ENCODE assay signal across 32 mouse cellular contexts in genomic region chr5:143972628-143973027, GRCm38 (mm10). TPM values are rescaled to one million over a fixed set of nuclear protein-coding genes. Genes with fewer than 3 reads are reported as not detected.
A peak's percentile ranks its signal among the peaks of the same experiment; 100 is the strongest.
DNase-seq lines count a peak whose midpoint lies in the region; ATAC-seq and TF ChIP-seq lines count a peak whose summit lies in the region.
"Had no signal": no experiment of that assay in that cellular context is flagged by ENCODE, and none has a peak within 500 bp of the region (broad histone marks: within the 10 kb centered on the region; RNA-seq: fewer than 3 reads in every experiment).

No protein-coding gene starts in this region.

- TF ChIP-seq EP300 in liver, embryonic 14.5 days (IDR thresholded peaks at IDR 0.05; ENCODE audit: low read depth) = no peak
- peak in 1 of 2 experiments; percentile 30; a peak in 1 of 4 replicates for TF ChIP-seq EP300 in MEL (IDR thresholded peaks at IDR 0.05; ENCODE audit: low read depth in 1 of 2, low read length in 2 of 2)
- TF ChIP-seq EP300 in liver, postnatal 0 days (IDR thresholded peaks at IDR 0.05; ENCODE audit: low read depth) = no peak

- no peak for TF ChIP-seq POLR2A in MEL (IDR thresholded peaks at IDR 0.05; ENCODE audit: control insufficient read depth in 1 of 2, insufficient read depth in 1 of 2, low read depth in 1 of 2, low read length in 2 of 2, poor library complexity in 1 of 2)

- no peak for TF ChIP-seq RAD21 in MEL (IDR thresholded peaks at IDR 0.05; ENCODE audit: low read depth, low read length)

- H3K9me3 ChIP-seq in intestine, embryonic 14.5 days (ENCODE audit: control insufficient read depth, low read length) = no peaks in the 10 kb centered on the region
- H3K9me3 ChIP-seq in intestine, embryonic 15.5 days = no peaks in the 10 kb centered on the region
- H3K9me3 ChIP-seq in liver, embryonic 14.5 days (ENCODE audit: control insufficient read depth, low read length) = no peaks in the 10 kb centered on the region
- H3K9me3 ChIP-seq in MEL (replicated peaks; ENCODE audit: insufficient read depth, low read length) = no peaks in the 10 kb centered on the region
- H3K9me3 ChIP-seq in liver, postnatal 0 days (ENCODE audit: low read length) = no peaks in the 10 kb centered on the region
- H3K9me3 ChIP-seq: embryonic facial prominence, embryonic 13.5 days; embryonic facial prominence, embryonic 15.5 days; forebrain, embryonic 10.5 days; forebrain, embryonic 12.5 days; G1E had no signal

- no peaks in the 10 kb centered on the region for H3K27me3 ChIP-seq in intestine, embryonic 14.5 days (replicated peaks; ENCODE audit: control insufficient read depth, insufficient read depth, low read length)
- no peaks in the 10 kb centered on the region for H3K27me3 ChIP-seq in intestine, embryonic 15.5 days (replicated peaks)
- H3K27me3 ChIP-seq in liver, embryonic 14.5 days (ENCODE audit: control insufficient read depth, insufficient read depth, low read length) = no peaks in the 10 kb centered on the region
- H3K27me3 ChIP-seq in MEL (ENCODE audit: control insufficient read depth in 1 of 2, insufficient read depth in 2 of 2, low read length in 2 of 2) = no peaks in the 10 kb centered on the region
- no peaks in the 10 kb centered on the region for H3K27me3 ChIP-seq in liver, postnatal 0 days (ENCODE audit: insufficient read depth, low read length)
- H3K27me3 ChIP-seq: CH12.LX; embryonic facial prominence, embryonic 13.5 days; embryonic facial prominence, embryonic 15.5 days; forebrain, embryonic 12.5 days had no signal

- H3K27ac ChIP-seq in intestine, embryonic 14.5 days (ENCODE audit: low read depth) = no peak overlapping the region
- no peak overlapping the region for H3K27ac ChIP-seq in intestine, embryonic 15.5 days
- no peak overlapping the region for H3K27ac ChIP-seq in liver, embryonic 14.5 days
- peak overlapping the region; percentile 68 for H3K27ac ChIP-seq in MEL (ENCODE audit: control insufficient read depth, low read depth, low read length)
- no peak overlapping the region for H3K27ac ChIP-seq in liver, postnatal 0 days (ENCODE audit: low read depth)
- H3K27ac ChIP-seq: embryonic facial prominence, embryonic 13.5 days; embryonic facial prominence, embryonic 15.5 days; forebrain, embryonic 10.5 days; forebrain, embryonic 12.5 days had no signal

- no peak overlapping the region for H3K9ac ChIP-seq in intestine, embryonic 14.5 days (ENCODE audit: low read length)
- H3K9ac ChIP-seq in intestine, embryonic 15.5 days = no peak overlapping the region
- H3K9ac ChIP-seq in liver, embryonic 14.5 days (replicated peaks) = peak overlapping the region; percentile 9; the same call in 1 of the 2 replicates
- H3K9ac ChIP-seq in MEL (ENCODE audit: control insufficient read depth, low read depth, low read length, poor library complexity, severe bottlenecking) = peak overlapping the region; percentile 46
- H3K9ac ChIP-seq in liver, postnatal 0 days (replicated peaks) = no peak overlapping the region
- H3K9ac ChIP-seq: embryonic facial prominence, embryonic 13.5 days; embryonic facial prominence, embryonic 15.5 days; forebrain, embryonic 12.5 days had no signal

- ATAC-seq in intestine, embryonic 14.5 days (replicated peaks; ENCODE audit: low FRiP score, low TSS enrichment, low read depth) = no peak
- ATAC-seq in intestine, embryonic 15.5 days = no peak
- ATAC-seq in liver, embryonic 14.5 days (ENCODE audit: insufficient read depth) = no peak
- no peak for ATAC-seq in liver, postnatal 0 days
- ATAC-seq: CD4-positive, CD25-positive, alpha-beta regulatory T cell, adult 4 months; forebrain, embryonic 14.5 days; forebrain, embryonic 16.5 days had no signal

- H3K4me1 ChIP-seq in intestine, embryonic 14.5 days (replicated peaks; ENCODE audit: control insufficient read depth, insufficient read depth, low read length) = no peaks in the 10 kb centered on the region
- H3K4me1 ChIP-seq in intestine, embryonic 15.5 days (replicated peaks) = no peaks in the 10 kb centered on the region
- H3K4me1 ChIP-seq in liver, embryonic 14.5 days (replicated peaks; ENCODE audit: control insufficient read depth in 2 of 2, insufficient read depth in 2 of 2, low read length in 1 of 2) = peaks cover 38 to 46% of the 10 kb centered on the region in 2 experiments
- H3K4me1 ChIP-seq in MEL (ENCODE audit: control insufficient read depth in 1 of 2, insufficient read depth in 2 of 2, low read length in 2 of 2) = peaks cover 9 to 40% of the 10 kb centered on the region in 2 experiments
- peaks cover 29% of the 10 kb centered on the region for H3K4me1 ChIP-seq in liver, postnatal 0 days (ENCODE audit: insufficient read depth)
- H3K4me1 ChIP-seq: embryonic facial prominence, embryonic 13.5 days; embryonic facial prominence, embryonic 15.5 days; forebrain, embryonic 10.5 days; forebrain, embryonic 12.5 days had no signal

- H3K79me2 ChIP-seq in MEL (ENCODE audit: control insufficient read depth, insufficient read depth, low read length, poor library complexity) = no peaks in the 10 kb centered on the region

- no peak overlapping the region for H3K4me3 ChIP-seq in intestine, embryonic 14.5 days (ENCODE audit: low read depth, low read length)
- H3K4me3 ChIP-seq in intestine, embryonic 15.5 days (replicated peaks) = no peak overlapping the region
- no peak overlapping the region for H3K4me3 ChIP-seq in liver, embryonic 14.5 days (ENCODE audit: insufficient read depth in 1 of 2, low read depth in 2 of 2, low read length in 2 of 2)
- H3K4me3 ChIP-seq in MEL (ENCODE audit: control insufficient read depth in 1 of 2, insufficient read depth in 1 of 2, low read depth in 2 of 2, low read length in 2 of 2) = peak overlapping the region; percentile 50 to 52
- H3K4me3 ChIP-seq in liver, postnatal 0 days (ENCODE audit: low read depth, low read length) = no peak overlapping the region
- H3K4me3 ChIP-seq: embryonic facial prominence, embryonic 13.5 days; embryonic facial prominence, embryonic 15.5 days; erythroblast, embryonic 14.5 days; forebrain, embryonic 10.5 days; forebrain, embryonic 12.5 days had no signal

- no peaks in the 10 kb centered on the region for H3K36me3 ChIP-seq in intestine, embryonic 14.5 days (ENCODE audit: control insufficient read depth, insufficient read depth, low read length)
- no peaks in the 10 kb centered on the region for H3K36me3 ChIP-seq in intestine, embryonic 15.5 days
- no peaks in the 10 kb centered on the region for H3K36me3 ChIP-seq in liver, embryonic 14.5 days (replicated peaks; ENCODE audit: control insufficient read depth, insufficient read depth, low read depth)
- H3K36me3 ChIP-seq in MEL (ENCODE audit: control insufficient read depth in 1 of 2, insufficient read depth in 2 of 2, low read length in 2 of 2) = peaks cover 0 to 12% of the 10 kb centered on the region in 2 experiments; a peak in 2 of 4 replicates
- no peaks in the 10 kb centered on the region for H3K36me3 ChIP-seq in liver, postnatal 0 days (replicated peaks; ENCODE audit: insufficient read depth, low read length)
- H3K36me3 ChIP-seq: embryonic facial prominence, embryonic 13.5 days; embryonic facial prominence, embryonic 15.5 days; forebrain, embryonic 10.5 days; forebrain, embryonic 12.5 days; G1E had no signal

- no peak overlapping the region for H3K4me2 ChIP-seq in intestine, embryonic 14.5 days (ENCODE audit: low read length)
- H3K4me2 ChIP-seq in intestine, embryonic 15.5 days (replicated peaks) = no peak overlapping the region
- no peak overlapping the region for H3K4me2 ChIP-seq in liver, embryonic 14.5 days (ENCODE audit: low read depth)
- H3K4me2 ChIP-seq in liver, postnatal 0 days (ENCODE audit: low read depth, low read length) = 0 out of 2 replicates have a peak overlapping the region, but pooled peaks have one; percentile 32
- H3K4me2 ChIP-seq: embryonic facial prominence, embryonic 13.5 days; embryonic facial prominence, embryonic 15.5 days; forebrain, embryonic 12.5 days had no signal

- TF ChIP-seq CTCF in liver, embryonic 14.5 days (IDR thresholded peaks at IDR 0.05; ENCODE audit: low read depth) = no peak
- no peak for TF ChIP-seq CTCF in MEL (IDR thresholded peaks at IDR 0.05 in 2 of 3, conservative IDR thresholded peaks at IDR 0.05 in 1 of 3; ENCODE audit: control insufficient read depth in 1 of 3, insufficient read depth in 1 of 3, low read depth in 2 of 3, low read length in 3 of 3, poor library complexity in 1 of 3, severe bottlenecking in 1 of 3)
- TF ChIP-seq CTCF in liver, postnatal 0 days (IDR thresholded peaks at IDR 0.05; ENCODE audit: low read depth) = no peak

- WGBS in intestine, embryonic 14.5 days = 47% methylated on average over 3 of the region's 3 CpGs
- WGBS in intestine, embryonic 15.5 days = 38% methylated on average over 3 of the region's 3 CpGs
- 2% methylated on average over 3 of the region's 3 CpGs for WGBS in liver, embryonic 14.5 days (ENCODE audit: insufficient replicate concordance)
- WGBS in liver, postnatal 0 days (ENCODE audit: insufficient replicate concordance) = 33% methylated on average over 3 of the region's 3 CpGs

- peak; percentile 12 for DNase-seq in intestine, embryonic 14.5 days (ENCODE audit: low spot score)
- DNase-seq in liver, embryonic 14.5 days (ENCODE audit: low read depth in 3 of 3, low spot score in 3 of 3) = no peak
- no peak for DNase-seq in liver
- peak; percentile 53 for DNase-seq in MEL (ENCODE audit: low read depth, low spot score)
- no peak for DNase-seq in liver, postnatal 0 days
- no peak for DNase-seq in heart, adult 9 months (ENCODE audit: low spot score in 2 of 2)
- no peak for DNase-seq in B cell, adult 2 months
- DNase-seq: adrenal gland, adult 2 months; adrenal gland, postnatal 10 days; adrenal gland, postnatal 25 days; cerebellum, adult 11 months; cerebellum, adult 18-20 months; cerebellum, adult 8-10 months; cerebellum, adult 9-11 months; cerebellum, postnatal 14 days; cerebellum, postnatal 36 days; embryo, embryonic 11 days had no signal

RNA-seq across cellular contexts. Expression of gene Rsph10b, which starts 39.8 kb away (rescaled TPM):
- 0.85 and 1.2 TPM in 2 replicates for polyA plus RNA-seq in intestine, embryonic 14.5 days (2014; fragmentation: Nextera tagmentation; extraction: Ambion mirVana)
- polyA plus RNA-seq in intestine, embryonic 15.5 days (2015; fragmentation: Nextera tagmentation; extraction: Ambion mirVana) = 0.20 and 0.39 TPM in 2 replicates
- 0.19 and 0.44 TPM in 2 replicates for polyA plus RNA-seq in liver, embryonic 14.5 days (2012; rRNA removed)
- 0.21 and 0.66 TPM in 2 replicates for polyA plus RNA-seq in liver, embryonic 14.5 days (2014; fragmentation: Nextera tagmentation; extraction: Ambion mirVana)
- total RNA-seq in MEL (2012; rRNA removed) = 0.04 TPM in 1 of 2 replicates, not detected in the other
- under 1 TPM in 1 of 2 experiments, not detected in 1; 0.17 TPM for polyA plus RNA-seq in MEL (2012; ENCODE audit: insufficient read depth in 1 of 2, insufficient read length in 2 of 2, low read depth in 1 of 2, low replicate concordance in 2 of 2, missing spikeins in 1 of 2)
- 0.19 and 0.23 TPM in 2 replicates for polyA plus RNA-seq in liver, postnatal 0 days (2015; fragmentation: Nextera tagmentation; extraction: Ambion mirVana)
- total RNA-seq: common myeloid progenitor, adult 5-6 weeks had no signal
- polyA plus RNA-seq: G1E had no signal

RNA-seq across cellular contexts. Expression of gene Ccz1, which starts 42.0 kb away (rescaled TPM):
- polyA plus RNA-seq in intestine, embryonic 14.5 days (2014; fragmentation: Nextera tagmentation; extraction: Ambion mirVana) = 73.6 and 82.8 TPM in 2 replicates
- 69.0 and 75.7 TPM in 2 replicates for polyA plus RNA-seq in intestine, embryonic 15.5 days (2015; fragmentation: Nextera tagmentation; extraction: Ambion mirVana)
- 12.8 and 21.9 TPM in 2 replicates for polyA plus RNA-seq in liver, embryonic 14.5 days (2012; rRNA removed)
- polyA plus RNA-seq in liver, embryonic 14.5 days (2014; fragmentation: Nextera tagmentation; extraction: Ambion mirVana) = 46.8 and 47.1 TPM in 2 replicates
- total RNA-seq in MEL (2012; rRNA removed) = 56.0 and 61.7 TPM in 2 replicates
- polyA plus RNA-seq in MEL (2012; ENCODE audit: insufficient read depth in 1 of 2, insufficient read length in 2 of 2, low read depth in 1 of 2, low replicate concordance in 2 of 2, missing spikeins in 1 of 2) = 100 to 1,000 TPM in 1 of 2 experiments, 10 to 100 TPM in 1; 58.0 to 166 TPM
- polyA plus RNA-seq in liver, postnatal 0 days (2015; fragmentation: Nextera tagmentation; extraction: Ambion mirVana) = 30.5 and 31.5 TPM in 2 replicates

RNA-seq across cellular contexts. Expression of gene Gm42421, which starts 44.7 kb away (rescaled TPM):
- polyA plus RNA-seq in intestine, embryonic 14.5 days (2014; fragmentation: Nextera tagmentation; extraction: Ambion mirVana) = 0.27 and 0.72 TPM in 2 replicates
- polyA plus RNA-seq in intestine, embryonic 15.5 days (2015; fragmentation: Nextera tagmentation; extraction: Ambion mirVana) = 0.68 TPM in 1 of 2 replicates, not detected in the other
- polyA plus RNA-seq in liver, embryonic 14.5 days (2012; rRNA removed) = 0.51 and 0.59 TPM in 2 replicates
- 0.20 and 0.24 TPM in 2 replicates for polyA plus RNA-seq in liver, embryonic 14.5 days (2014; fragmentation: Nextera tagmentation; extraction: Ambion mirVana)
- total RNA-seq in MEL (2012; rRNA removed) = 0.39 TPM in 1 of 2 replicates, not detected in the other
- under 1 TPM in 1 of 2 experiments, not detected in 1; 0.84 TPM for polyA plus RNA-seq in MEL (2012; ENCODE audit: insufficient read depth in 1 of 2, insufficient read length in 2 of 2, low read depth in 1 of 2, low replicate concordance in 2 of 2, missing spikeins in 1 of 2)
- 0.19 TPM in 1 of 2 replicates, not detected in the other for polyA plus RNA-seq in liver, postnatal 0 days (2015; fragmentation: Nextera tagmentation; extraction: Ambion mirVana)
- total RNA-seq: adrenal gland, postnatal 10 days; common myeloid progenitor, adult 5-6 weeks had no signal
- polyA plus RNA-seq: adrenal gland, adult 2 months; erythroblast, embryonic 14.5 days; G1E had no signal

RNA-seq across cellular contexts. Expression of gene Ocm, which starts 53.8 kb away (rescaled TPM):
- polyA plus RNA-seq in intestine, embryonic 14.5 days (2014; fragmentation: Nextera tagmentation; extraction: Ambion mirVana) = 0.30 TPM in 1 of 2 replicates, not detected in the other
- polyA plus RNA-seq in intestine, embryonic 15.5 days (2015; fragmentation: Nextera tagmentation; extraction: Ambion mirVana) = not detected in 2 replicates
- polyA plus RNA-seq in liver, embryonic 14.5 days (2012; rRNA removed) = not detected in 2 replicates
- polyA plus RNA-seq in liver, embryonic 14.5 days (2014; fragmentation: Nextera tagmentation; extraction: Ambion mirVana) = not detected in 2 replicates
- total RNA-seq in MEL (2012; rRNA removed) = not detected in 2 replicates
- not detected for polyA plus RNA-seq in MEL (2012; ENCODE audit: insufficient read depth in 1 of 2, insufficient read length in 2 of 2, low read depth in 1 of 2, low replicate concordance in 2 of 2, missing spikeins in 1 of 2)
- not detected in 2 replicates for polyA plus RNA-seq in liver, postnatal 0 days (2015; fragmentation: Nextera tagmentation; extraction: Ambion mirVana)
- total RNA-seq: adrenal gland, adult 2 months; adrenal gland, postnatal 10 days; adrenal gland, postnatal 25 days; adrenal gland, postnatal 4 days; CH12.LX; common myeloid progenitor, adult 5-6 weeks; G1E had no signal
- polyA plus RNA-seq: adrenal gland, adult 2 months; brain, embryonic 14.5 days; CD4-positive, CD25-positive, alpha-beta regulatory T cell, adult 4 months; embryonic facial prominence, embryonic 11.5 days; embryonic facial prominence, embryonic 13.5 days; erythroblast, embryonic 14.5 days; forebrain, embryonic 10.5 days; forebrain, embryonic 12.5 days; forebrain, embryonic 14.5 days; forebrain, embryonic 16.5 days; G1E had no signal

Comparison
In these comparisons a context has a peak if more than half of its experiments do, and no peak if none do; other contexts are left out.
1. H3K9ac ChIP-seq: peak in liver, embryonic 14.5 days (single experiment) and MEL (single experiment); none in intestine, embryonic 14.5 days (single experiment), intestine, embryonic 15.5 days (single experiment) and liver, postnatal 0 days (single experiment).
2. DNase-seq: peak in intestine, embryonic 14.5 days (single experiment) and MEL (single experiment); none in liver, embryonic 14.5 days (0 of 3), liver (single experiment), liver, postnatal 0 days (single experiment), heart, adult 9 months (0 of 2) and B cell, adult 2 months (0 of 2).
3. H3K4me3 ChIP-seq: peak in MEL (2 of 2); none in intestine, embryonic 14.5 days (single experiment), intestine, embryonic 15.5 days (single experiment), liver, embryonic 14.5 days (0 of 2) and liver, postnatal 0 days (single experiment).